Mouse (Mus musculus): ENCODE measurements at regions not wholly inside any gene's neighbourhood (a gene's known extent, or its start where the extent isn't known, plus 50 kb on each side); places are given as distances from the start of the nearest gene placed in this dataset.
A peak's percentile ranks its signal among the peaks of the same experiment; 100 is the strongest.

DNA sequence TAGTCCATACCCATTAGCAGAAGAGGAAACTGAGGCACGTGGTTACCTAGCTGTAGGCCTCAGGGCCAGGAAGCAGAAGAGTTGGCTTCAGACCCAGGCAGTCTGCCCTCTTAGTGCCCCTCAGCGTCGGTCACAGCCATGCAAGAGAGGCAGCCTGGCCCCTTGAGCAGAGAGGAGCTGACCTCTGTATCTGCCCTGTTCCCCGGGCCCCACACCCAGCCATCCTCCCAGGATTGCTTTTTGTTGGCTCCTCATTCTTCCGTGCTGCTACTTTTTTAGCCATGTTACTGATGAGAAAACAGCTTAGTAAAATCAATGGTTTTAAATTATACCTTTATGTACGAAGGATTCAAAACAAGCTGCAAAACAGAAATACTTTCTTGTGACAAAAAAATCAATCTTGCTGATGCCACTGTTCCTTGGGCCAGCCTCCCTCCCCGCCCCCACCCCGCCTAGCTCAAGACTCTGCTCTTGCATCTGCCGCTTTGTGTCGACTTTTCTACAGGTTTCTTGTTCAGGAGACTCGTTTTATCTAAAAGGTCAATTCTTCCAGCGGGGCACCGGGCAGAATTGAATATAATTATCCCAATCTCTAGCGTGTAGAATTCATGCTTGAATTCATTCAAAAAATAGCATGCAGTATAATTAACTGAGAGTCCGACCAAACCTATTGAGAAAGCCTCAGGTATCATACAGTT is 70.8 kb downstream of the Sall1 start:
- DNase-seq (ENCODE audit: low spot score), result no peak

DNA sequence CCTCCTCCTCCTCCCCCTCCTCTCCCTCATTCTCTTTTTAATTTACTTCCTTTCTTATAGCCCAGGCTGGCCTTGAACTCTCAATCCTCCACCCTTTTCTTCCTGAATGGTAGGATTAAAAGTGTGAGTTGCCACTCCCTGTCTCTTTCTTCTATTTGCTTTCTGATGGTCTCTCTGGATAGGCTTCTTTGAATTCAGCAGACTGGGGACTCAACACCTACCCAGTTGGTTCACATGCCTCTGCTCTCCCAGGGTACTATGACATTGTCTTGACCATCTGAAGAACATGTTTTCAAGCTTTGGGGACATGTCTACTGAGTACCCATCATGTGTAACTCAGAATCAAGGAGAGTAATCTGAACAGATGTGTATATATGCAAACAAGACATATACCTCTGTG is 85.1 kb downstream of the Sall1 start:
- no peak for DNase-seq (ENCODE audit: low spot score)

DNA sequence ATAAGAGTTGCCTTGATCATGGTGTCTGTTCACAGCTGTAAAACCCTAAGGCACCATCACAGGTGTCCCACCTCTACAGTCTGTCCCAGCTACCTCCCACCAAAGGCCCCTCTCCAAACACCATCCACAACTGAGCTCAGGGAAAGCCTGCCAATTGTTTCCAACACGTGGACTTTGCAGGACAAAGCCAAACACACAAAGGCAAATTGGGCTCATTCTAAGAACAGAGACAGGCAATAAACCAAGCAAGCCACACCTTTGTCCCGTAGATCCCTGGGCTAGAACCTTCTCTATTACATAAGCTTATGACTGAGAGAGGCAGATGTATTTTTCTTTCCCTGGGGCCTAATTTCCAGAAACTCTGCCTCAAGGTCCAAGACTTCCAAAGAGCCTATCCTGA is 90.8 kb downstream of the Sall1 start:
- DNase-seq (ENCODE audit: low spot score), result no peak

DNA sequence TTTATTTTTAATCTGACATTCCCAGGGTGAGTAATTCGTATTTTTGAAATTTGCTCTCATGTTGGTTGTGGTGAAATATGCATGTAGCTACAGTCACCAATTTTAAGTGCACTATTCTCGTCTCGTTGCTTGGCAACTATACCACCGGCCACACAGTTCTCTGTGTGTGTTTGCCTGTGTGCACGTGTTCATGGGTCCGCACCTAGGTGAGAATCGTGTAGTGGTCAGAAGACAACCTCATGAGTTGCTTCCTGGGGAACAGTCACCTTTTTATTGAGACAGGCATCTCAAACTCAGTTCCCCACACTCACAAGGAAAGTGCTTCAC is 92.2 kb downstream of the Sall1 start:
- DNase-seq (ENCODE audit: low spot score), result no peak

DNA sequence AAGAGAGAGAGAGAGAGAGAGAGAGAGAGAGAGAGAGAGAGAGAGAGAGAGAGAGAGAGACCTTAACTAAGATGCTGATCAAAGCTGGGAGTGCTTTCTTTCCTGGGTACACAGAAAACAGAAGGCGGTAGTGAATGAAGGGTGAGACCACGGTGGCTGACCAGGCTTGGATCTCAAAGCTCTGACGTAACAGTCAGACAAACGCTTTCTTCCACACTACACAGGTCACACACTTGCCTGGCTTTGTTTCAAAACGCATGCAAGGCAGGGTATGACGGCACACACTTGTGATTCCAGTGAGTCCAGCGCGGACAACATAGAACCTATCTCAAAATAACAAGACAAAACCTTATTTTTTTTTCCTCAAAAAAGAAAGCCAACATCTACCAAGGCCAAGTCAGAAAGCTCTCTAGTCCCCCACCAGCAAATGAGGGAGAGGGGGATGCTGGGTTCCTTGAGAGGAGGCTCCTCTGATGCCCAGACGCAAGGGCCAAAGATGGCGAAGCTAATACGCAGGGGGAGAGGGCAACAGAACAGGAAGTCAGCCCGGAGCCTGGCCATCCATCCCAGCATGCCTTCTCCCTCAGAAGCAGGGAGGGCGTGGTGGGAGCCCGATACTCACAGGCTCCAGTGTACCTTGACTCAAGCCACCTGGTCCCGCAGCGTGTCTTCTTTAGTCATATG is 92.7 kb downstream of the Sall1 start:
- DNase-seq (ENCODE audit: low spot score), result no peak

DNA sequence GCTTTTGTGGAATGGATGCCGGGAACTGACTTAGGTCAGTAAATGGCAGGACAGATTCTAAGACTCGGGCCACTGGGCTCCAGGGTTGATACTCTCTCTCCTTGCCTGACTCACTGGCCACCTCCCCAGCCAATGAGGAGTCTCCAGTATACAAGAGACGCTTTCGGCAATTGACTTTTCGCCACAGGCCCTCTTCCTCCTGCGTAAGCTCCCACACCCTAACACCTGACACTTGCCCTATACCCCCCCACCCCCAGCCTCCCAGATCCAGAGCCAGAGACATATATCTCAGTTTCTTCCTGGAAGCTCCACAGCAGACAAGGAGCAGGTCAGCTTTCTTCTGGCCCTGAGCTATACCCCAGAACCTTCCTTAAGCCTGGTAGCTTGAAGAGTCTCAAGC is 94.0 kb downstream of the Sall1 start:
- DNase-seq (ENCODE audit: low spot score), result no peak

DNA sequence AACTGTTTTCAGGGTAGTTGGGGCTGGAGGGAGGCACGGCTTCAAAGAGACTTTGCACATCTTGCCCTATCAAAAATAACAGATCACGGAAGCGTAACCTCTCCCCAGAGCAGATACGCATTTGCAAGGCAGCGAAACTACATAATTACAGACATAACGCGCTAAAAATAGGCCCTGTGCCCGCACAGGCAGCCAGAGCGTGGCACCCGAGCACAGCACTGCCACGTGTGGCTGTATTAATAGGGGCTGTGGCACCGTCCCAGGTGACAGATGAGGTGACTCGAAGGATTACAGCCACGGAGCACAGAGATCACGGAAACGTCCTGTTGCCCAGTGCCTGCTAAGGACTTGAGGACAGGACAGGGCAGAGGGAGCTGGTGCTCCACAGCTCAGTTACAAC is 95.0 kb downstream of the Sall1 start:
- DNase-seq (ENCODE audit: low spot score), result peak; percentile 10

- DNase-seq (ENCODE audit: low spot score), result no peak
Observed at GRCm38 (mm10) chr8:88948328-88948727, 95.6 kb downstream of the Sall1 start.

DNA sequence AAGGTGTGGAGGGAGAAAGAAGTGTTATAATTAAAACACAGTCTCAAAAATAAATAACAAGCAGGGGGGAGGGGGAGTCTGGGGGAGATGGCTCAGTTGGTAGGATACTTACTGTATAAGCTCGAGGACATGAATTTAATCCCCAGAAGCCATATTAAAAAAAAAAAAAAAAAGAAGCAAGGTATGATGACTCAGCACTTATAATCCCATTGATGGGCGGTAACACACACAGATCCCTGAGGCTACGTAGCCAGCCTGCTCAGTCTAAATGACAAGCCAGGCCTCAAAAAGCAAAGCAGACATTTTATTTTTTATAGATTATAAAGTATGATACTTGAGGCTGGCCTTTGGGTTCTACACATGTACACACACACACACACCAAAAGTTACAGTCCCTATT is 96.6 kb downstream of the Sall1 start:
- DNase-seq (ENCODE audit: low spot score), result no peak

- DNase-seq (ENCODE audit: low spot score), result no peak
Observed at GRCm38 (mm10) chr8:88945656-88946055, 98.3 kb downstream of the Sall1 start.

DNA sequence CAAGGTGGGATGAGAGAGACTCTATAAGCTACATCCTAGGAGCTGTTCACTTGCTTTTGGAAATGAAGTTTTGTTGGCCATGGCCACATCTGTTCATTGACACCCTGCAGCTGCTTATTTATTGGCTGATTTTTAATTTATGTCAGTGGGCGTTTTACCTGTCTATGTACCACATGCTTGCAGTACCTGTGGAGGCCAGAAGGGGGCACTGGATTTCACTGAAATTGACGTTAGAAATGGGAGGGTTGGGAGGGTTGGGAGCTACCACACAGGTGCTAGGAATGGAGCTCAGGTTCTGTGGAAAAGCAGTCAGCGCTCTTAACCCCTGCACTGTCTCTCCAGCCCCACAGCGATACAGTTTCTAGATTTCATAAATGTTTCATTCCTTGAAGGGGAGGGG is 99.9 kb downstream of the Sall1 start:
- no peak for DNase-seq (ENCODE audit: low spot score)

GRCm38 (mm10) chr8:88939071-88939746 is 104.8 kb downstream of the Sall1 start:
- no peak for DNase-seq (ENCODE audit: low spot score)

DNA sequence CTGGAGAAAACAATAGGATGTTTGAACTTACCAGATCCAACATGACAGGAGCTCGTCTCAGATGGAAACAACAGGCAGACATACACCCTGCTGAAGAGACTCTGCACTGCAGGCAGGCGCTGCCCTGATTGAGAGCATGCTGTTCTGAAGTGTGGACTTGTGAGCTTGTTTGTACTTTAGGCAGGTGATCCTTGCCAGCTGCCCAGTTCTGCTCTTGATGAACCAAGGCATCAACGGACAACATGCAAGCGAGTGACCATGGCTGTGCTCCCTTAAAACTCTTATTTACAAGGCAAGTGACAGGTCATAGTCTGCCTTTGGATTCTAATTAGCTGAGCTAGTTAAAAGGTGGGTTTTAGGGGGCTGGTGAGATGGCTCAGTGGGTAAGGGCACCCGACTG is 109.3 kb downstream of the Sall1 start:
- no peak for DNase-seq (ENCODE audit: low spot score)

DNA sequence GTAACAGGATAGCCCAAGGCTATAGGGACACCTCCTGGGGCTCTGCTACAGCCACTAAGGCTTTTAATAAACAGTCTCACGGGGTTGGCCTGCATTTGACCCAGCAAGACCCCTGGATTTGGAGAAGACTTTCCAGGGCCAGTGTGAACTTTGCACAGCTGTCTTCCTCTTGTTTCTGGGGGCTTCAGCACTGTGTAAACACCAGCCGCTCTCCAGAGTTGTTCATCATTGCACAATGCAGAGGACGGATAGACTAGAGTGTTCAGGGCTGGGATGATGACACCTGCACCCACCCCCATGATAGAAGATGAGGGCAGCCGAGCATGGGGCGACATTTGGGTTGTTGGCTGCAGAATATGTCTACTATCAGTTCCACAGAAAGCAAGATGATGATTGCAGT is 112.9 kb downstream of the Sall1 start:
- no peak for DNase-seq (ENCODE audit: low spot score)

DNA sequence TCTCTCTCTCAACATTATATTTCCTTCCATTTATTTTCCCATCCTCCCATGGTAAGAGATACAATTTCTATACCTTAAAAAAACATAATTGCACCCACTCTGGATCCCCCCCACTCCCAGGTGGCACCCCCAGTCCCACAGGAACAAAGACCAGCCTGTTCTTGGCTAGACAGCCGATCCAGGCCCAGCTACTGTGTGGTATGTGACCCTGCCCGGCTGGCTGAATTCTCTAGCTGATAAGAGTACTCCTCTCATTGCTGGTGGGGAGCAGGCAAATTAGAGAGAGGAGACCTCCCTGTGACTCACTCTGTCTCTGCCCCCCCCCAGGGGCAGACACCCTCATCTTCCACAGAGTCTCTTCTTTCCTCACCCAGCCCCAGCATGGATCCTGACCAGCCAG is 113.6 kb downstream of the Sall1 start:
- no peak for DNase-seq (ENCODE audit: low spot score)

DNA sequence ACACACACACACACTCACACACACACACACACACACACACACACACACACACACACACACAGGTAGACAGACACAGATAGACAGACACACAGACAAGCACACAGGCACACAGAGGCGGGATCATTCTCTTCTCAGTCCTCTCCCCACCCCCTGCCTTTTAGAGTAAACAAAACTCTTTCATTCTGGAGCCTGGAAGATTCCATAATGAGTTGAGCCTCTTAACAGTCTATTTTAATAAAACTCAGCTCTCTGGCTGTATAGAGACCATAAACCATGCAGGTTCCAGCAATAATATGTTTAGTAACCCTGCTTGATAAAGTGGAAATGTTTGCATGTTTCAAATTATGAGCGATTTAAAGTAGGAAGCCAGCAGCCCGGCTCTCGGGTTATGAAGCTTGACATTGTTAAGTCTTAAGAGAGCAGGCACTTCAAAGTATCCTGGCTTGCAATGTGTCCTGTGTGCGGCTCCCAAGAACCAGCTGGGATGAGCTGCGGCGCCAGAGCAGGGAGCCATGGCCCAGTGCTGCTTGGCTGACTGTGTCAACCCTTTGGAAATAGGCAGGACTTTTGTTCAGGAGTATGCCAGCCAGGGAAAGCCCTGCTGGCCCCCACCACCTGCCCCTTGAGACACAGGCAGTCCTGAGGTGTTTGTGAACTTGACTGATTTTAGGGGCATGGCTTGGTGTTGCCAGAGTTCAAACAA is 115.1 kb downstream of the Sall1 start:
- no peak for DNase-seq (ENCODE audit: low spot score)

DNA sequence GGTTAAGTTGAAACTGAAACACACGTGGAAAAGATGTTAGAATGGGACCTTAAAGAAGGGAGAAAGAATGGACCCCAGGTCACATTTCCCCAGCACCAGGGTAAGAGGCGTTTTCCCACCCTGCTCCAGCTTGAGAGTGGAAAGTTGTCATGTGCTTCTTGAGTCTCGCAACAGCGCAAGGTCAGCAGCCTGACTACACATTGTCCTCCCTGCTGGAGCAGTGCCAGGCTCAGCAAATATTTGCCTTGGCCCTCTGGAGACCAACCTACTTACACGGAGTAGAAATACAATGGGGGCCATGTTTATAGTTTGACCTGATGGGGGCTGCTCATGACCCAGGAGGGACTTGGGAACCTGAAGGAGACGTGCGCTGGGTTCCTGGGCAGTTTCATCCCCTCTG is 121.1 kb downstream of the Sall1 start:
- DNase-seq (ENCODE audit: low spot score), result no peak

GRCm38 (mm10) chr8:88921967-88922366 is 122.0 kb downstream of the Sall1 start:
- no peak for DNase-seq (ENCODE audit: low spot score)

DNA sequence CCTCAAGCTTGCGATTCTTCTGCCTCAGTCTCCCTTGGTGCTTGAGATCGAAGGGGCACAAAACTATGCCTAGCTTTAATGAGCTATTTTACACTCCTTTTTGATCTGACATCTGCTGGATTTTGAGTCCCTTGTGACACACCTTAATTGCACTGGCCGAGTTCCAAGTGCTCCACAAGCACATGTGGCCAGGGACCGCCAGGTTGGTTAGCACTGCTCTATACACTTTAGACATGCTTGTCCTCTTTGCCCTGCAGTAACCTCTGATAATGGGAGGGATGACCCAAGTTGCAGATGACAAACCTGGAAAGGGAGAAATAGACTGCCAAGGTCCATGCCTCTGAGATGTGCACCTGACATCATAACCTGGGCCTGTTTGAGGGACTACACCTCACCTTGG is 124.7 kb downstream of the Sall1 start:
- DNase-seq (ENCODE audit: low spot score), result no peak

GRCm38 (mm10) chr8:88916064-88916463 is 127.9 kb downstream of the Sall1 start:
- no peak for DNase-seq (ENCODE audit: low spot score)

DNA sequence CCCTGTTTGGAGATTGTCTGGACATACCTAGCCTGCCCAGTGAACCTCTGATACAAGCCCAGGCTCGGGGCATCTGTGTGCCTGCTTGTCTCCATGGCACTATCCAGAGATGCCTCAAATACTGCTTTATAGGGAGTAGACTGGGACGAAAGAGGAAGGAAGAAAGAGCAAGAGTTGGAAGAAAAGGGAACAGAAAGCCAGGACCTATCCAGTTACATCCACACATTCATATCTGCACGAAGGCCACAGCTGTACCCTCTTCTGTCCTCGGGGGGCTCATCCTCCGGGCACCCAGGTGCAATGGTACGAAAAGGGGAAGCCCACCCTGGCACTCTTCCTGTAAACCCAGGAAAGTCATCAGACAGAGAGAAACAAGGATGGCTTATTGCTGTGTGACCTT is 129.3 kb downstream of the Sall1 start:
- DNase-seq (ENCODE audit: low spot score), result no peak

- no peak for DNase-seq (ENCODE audit: low spot score)
Observed at GRCm38 (mm10) chr8:88914190-88914589, 129.8 kb downstream of the Sall1 start.

DNA sequence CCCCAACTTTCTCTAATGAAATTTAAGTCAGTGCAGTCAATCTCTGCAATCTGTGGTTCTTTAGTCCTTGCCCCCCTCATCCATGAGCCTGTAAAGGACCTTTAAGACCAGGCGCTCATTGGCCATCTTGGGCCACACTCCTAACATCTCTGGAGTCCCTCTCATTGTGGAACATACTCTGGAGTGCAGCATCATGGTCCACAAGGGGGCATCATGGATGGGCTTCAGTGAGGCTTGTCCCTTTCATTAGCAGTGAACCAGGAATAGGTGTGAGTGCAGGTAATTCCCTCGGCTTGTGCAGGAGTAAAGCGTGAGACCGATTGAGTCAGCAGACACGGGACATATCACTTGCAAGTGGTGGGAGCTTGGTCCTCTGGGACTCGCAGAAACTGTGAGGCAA is 137.7 kb downstream of the Sall1 start:
- DNase-seq (ENCODE audit: low spot score), result no peak
